Mouse (Mus musculus) spleen, postnatal 4 days (tissue): ENCODE data around the gene Acp2.

Experiments
- DNase-seq, 2 experiments: peaks; one replicate each; pipeline ENCODE4 v3.0.0; 2022; ENCODE audit warnings: low spot score in 2 of 2

The Acp2 gene

GRCm38 (mm10) chr2:91256256-91257125 is 53.8 kb downstream of the Acp2 start:
- DNase-seq, result no peak

GRCm38 (mm10) chr2:91257126-91257980 is 54.7 kb downstream of the Acp2 start:
- DNase-seq, result no peak

DNA sequence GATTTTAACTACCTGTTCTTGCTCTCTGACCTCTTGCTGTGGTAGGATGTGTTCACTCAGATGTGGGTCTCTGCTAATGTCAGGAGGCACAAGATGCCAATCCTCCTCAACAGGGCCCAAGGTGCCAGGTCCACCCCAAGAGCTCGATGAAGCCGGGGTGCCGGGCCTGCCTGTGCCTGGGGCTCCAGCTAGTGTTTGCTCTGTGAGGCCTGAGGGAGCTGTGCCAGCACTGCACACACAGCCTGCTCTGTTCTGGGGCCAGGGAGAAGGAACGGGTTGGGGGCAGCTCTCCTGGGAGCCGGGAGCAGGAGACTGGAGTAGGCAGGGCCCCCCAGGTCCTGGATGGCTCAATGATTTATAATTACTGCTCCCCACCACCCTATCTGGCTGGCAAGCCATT is 55.4 kb downstream of the Acp2 start:
- DNase-seq, result no peak

DNA sequence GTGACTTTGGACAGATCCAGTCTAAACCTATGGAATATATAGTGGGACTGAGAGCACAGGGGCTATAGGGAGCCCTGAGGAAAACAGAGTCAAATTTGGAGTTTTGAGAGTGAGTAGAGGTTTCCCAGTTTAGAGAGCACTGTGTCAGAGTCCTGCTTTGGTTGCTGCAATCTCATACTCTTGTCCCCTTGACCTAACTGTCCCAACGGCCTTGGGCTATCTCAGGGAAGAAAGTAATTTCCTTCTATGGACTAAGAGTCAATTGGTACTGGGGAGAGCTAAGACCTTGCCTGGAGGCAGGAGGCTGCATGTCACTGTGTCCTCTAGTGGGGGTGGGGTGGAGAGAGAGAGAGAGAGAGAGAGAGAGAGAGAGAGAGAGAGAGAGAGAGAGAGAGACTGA is 56.1 kb downstream of the Acp2 start:
- DNase-seq, result no peak

DNA sequence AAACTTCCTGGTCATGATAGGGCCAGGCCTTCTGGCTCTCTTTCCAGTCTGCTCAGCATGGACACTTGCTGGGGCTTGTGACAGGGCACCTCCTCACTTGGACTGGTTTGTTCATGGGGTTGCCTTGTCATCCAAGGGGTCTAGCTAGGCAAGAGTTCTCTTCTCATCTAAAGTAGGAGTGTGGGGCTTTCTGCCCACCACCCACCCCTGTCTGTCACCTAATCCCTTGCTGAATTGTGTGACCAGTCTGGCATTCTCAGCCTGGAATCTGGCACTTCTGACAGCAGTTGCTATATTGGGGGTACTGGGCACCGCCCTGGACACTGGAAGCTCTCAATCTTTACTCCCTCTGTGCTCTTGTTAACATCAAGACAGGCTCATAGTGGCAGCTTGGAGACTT is 56.8 kb downstream of the Acp2 start:
- DNase-seq, result no peak
